Mouse (Mus musculus) adrenal gland, adult 8-10 months (tissue): ENCODE results near the gene Tubb1. TPM values are rescaled to one million over a fixed set of nuclear protein-coding genes. Genes with fewer than 3 reads are reported as not detected.

Experiments
- DNase-seq: peaks from one replicate; pipeline ENCODE4 v3.0.0; 2022
- total RNA-seq, 4 experiments: library from RNA; stranded (reverse); gene quantifications; 2 replicates each; pipeline ENCODE4 v1.2.4; 2022

Gene Tubb1
- 1 to 10 TPM in 1 of 4 experiments, under 1 TPM in 3; 0.28 to 1.1 (median 0.76) TPM for total RNA-seq

- no peak for DNase-seq
Measured at GRCm38 (mm10) chr2:174450353-174450752, at the start of gene Tubb1. TSS of gene Tubb1 (plus strand) at chr2:174450695.

GRCm38 (mm10) chr2:174410222-174410621, 40.3 kb upstream of the Tubb1 start:
- DNase-seq, result no peak

GRCm38 (mm10) chr2:174413127-174413526, 37.4 kb upstream of the Tubb1 start:
- no peak for DNase-seq

- no peak for DNase-seq
Measured at GRCm38 (mm10) chr2:174415001-174415730, 35.3 kb upstream of the Tubb1 start.

GRCm38 (mm10) chr2:174415731-174416310, 34.7 kb upstream of the Tubb1 start, which contains the start of gene Nelfcd:
TSS of gene Nelfcd (plus strand) at chr2:174415804.
- DNase-seq, result peak; percentile 93

GRCm38 (mm10) chr2:174421107-174421506, 29.4 kb upstream of the Tubb1 start:
- DNase-seq, result no peak

- DNase-seq, result no peak
Measured at GRCm38 (mm10) chr2:174424301-174425085, 26.0 kb upstream of the Tubb1 start.

- DNase-seq, result no peak
Measured at GRCm38 (mm10) chr2:174426856-174427255, 23.6 kb upstream of the Tubb1 start.

- no peak for DNase-seq
Measured at GRCm38 (mm10) chr2:174428076-174428835, 22.2 kb upstream of the Tubb1 start.

GRCm38 (mm10) chr2:174428996-174429591, 21.4 kb upstream of the Tubb1 start:
- no peak for DNase-seq

GRCm38 (mm10) chr2:174434943-174435342, 15.6 kb upstream of the Tubb1 start:
- no peak for DNase-seq

- no peak for DNase-seq
Measured at GRCm38 (mm10) chr2:174436076-174436701, 14.3 kb upstream of the Tubb1 start.

GRCm38 (mm10) chr2:174436916-174437696, 13.4 kb upstream of the Tubb1 start:
- DNase-seq, result no peak

GRCm38 (mm10) chr2:174437697-174437982, 12.9 kb upstream of the Tubb1 start:
- no peak for DNase-seq

GRCm38 (mm10) chr2:174438181-174438580, 12.3 kb upstream of the Tubb1 start:
- DNase-seq, result no peak

GRCm38 (mm10) chr2:174438737-174439449, 11.6 kb upstream of the Tubb1 start, which contains the start of gene Ctsz:
TSS of gene Ctsz (minus strand) at chr2:174439039.
- DNase-seq, result peak; percentile 58

GRCm38 (mm10) chr2:174439450-174439838, 11.1 kb upstream of the Tubb1 start:
- no peak for DNase-seq

GRCm38 (mm10) chr2:174439961-174440360, 10.5 kb upstream of the Tubb1 start:
- no peak for DNase-seq

GRCm38 (mm10) chr2:174441898-174442297, 8.6 kb upstream of the Tubb1 start:
- no peak for DNase-seq

GRCm38 (mm10) chr2:174442460-174442859, 8.0 kb upstream of the Tubb1 start:
- DNase-seq, result no peak
